Mouse (Mus musculus) CD4-positive helper T cell, adult 2 months (primary cell): ENCODE data around the gene Sf3b4.
A peak's percentile ranks its signal among the peaks of the same experiment; 100 is the strongest.

ENCODE experiments used
- DNase-seq: peaks from one replicate; pipeline ENCODE4 v3.0.0-alpha.2; 2012; ENCODE audit warnings: low read depth, missing footprints, low spot score

The Sf3b4 gene

DNA sequence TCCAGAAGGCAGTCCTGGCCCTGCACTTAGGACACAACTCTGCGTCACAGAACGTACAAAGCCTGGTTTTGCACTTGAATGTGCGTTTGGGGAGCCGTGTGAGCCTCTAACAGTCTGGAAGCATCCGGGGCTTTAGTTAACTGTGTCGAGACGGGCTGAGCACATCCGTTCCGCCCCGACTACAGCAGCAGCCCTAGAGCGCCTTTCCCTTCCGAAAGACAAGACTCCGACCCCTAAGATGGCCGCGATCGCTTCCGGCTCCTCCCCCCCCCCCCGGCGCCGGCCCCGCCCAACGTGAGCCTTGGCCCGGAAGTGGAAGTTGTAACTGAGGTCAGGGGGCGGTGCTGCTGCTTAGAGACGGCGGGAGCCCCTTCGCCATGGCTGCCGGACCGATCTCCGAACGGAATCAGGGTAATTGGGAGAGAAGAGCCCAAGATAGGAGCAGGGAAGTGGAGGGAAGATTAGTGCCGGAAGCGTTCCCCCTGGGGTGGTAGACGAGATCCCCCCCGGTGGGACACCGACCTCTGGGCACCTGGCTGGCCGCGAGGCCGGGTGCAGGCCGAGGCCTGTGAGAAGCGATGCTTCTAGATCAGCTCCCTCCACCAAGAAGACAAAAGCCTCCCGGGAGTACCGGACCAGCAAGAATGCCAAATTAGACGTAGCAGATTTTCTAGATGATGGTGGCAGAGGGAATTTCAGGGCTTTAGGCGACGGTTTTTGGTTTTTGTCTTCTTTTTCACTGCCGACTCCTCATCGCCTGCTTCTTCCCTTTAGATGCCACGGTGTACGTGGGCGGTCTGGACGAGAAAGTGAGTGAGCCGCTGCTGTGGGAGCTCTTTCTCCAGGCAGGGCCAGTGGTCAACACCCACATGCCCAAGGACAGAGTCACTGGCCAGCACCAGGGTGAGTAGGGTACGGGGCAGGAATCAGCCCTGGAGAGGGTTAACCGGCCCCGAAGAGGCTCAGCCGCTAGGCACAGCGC is at the start of gene Sf3b4:
Gene Sf3b4 (plus strand): TSS at position 136 of the 982 bp plus-strand sequence.
- DNase-seq = peak; percentile 97

DNA sequence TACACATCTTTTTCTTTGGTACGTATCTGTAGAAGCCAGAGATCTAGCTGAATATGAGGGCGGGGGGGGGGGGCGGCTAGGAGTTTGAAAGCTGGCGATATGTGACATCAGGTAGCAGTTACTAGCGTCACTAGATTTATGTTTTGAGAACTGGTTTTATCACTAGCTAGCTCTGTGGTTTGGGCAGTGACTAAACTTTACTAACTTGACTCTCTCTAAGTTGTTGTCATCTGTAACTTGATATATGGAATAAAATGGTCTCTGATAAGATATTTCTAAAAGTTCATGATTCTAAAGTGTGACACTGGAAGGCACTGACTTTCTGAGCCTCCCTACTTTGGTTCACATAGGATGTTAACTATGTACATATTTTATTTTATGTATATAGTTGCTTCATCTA is 47.9 kb upstream of the Sf3b4 start:
- DNase-seq = no peak

DNA sequence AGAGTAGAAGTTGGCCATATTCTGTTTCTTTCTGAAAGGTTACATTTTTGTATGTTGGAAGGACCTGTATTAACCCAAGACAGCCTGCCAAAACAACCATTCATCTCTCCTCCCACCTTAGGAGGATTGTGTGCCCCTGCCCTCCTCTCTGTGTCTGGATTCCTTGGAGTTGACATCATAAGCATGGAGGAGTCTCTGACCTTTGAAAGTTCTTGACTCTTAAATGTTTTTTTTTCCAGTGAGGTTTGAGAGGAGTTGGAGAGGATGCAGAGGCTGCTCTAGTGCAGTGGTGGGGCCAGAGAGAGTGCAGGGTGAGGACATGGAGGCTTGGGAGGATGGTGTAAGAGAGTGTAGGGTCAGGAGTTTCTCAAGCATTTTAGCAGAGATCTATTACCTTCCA is 44.0 kb upstream of the Sf3b4 start:
- DNase-seq = no peak

DNA sequence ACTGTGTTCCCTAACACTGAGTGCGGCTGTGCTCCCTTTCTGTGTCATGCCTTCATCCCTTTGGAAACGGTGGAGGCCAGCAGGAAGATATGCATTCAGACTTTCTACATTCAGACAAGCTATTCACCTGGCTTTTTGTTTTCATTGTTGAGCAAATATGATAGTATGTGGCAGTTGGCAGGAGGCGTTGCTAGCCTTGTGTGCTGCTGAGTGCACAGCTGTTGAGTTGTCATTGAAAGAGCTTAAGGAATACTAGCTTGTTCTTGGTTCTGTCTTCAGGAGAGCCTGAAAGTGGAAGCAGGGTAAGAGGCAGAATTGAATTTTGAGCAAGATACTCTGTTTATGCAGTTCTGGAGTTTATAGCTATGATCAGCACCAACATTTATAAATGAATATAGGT is 39.7 kb upstream of the Sf3b4 start:
- DNase-seq = no peak

DNA sequence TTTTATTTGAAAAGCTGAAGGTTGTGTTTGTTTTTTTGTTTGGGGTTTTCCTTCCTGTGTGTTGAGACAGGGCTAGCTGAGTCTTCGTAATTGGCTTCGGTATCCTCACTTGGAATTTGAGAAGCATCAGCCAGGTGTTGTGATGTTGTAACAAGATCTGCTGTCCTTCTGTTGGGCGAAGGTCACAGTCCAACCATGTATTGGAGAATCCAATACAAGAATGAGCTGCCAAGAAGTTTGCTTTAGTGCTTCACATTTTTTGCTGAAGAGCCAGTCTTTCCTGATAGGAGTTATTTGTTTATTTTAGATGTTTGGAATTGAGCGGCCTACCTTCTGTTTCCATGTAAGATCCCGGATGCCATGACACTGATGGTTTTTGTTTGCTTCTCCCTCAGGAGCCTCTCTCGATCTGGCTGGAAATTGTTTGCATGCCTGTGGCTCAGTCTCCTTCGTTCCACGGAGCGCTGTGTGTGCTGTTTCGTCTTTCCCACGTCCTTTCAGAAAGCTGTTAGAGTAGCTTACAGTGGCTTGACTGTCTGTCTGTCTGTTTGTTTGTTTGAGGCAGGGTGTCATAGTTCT is 38.7 kb upstream of the Sf3b4 start:
- no peak for DNase-seq

DNA sequence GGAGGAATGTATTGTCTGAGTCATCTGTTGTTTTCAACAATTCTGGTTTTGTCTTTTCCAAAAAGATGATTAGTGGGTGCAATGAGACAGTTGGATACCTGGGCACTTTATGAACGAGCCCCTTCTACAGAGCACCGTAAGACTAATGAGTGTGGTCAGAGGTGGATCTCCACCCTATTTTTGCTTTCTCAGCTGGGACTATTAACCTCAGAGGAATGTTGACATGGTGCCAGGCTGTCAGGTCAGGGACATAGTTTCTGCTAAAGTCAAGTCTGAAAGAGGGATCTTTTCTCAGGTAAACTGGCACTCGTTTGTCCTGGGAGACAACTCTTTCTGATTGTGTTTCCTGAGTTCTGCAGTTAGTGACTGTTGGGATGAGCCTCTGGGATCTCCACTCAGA is 37.1 kb upstream of the Sf3b4 start:
- no peak for DNase-seq

DNA sequence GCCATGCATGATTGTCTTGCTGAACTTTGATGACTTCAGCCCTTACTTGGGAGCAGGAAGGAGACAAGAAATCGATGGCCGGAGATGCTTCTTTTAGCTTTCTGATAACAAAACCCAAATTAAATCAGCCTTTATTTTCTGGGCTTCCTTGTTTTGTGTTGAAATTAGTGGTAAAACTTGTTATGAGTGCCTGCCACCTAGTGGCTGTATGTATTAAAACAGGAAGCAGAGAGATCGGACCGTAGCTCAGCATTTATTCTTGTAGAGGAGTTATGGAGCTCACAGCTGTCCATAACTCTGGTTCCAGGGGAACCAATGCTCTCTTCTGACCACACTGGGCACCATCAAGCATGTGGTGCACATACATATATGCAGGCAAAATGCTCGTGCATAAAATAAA is 24.2 kb upstream of the Sf3b4 start:
- DNase-seq = peak; percentile 77

DNA sequence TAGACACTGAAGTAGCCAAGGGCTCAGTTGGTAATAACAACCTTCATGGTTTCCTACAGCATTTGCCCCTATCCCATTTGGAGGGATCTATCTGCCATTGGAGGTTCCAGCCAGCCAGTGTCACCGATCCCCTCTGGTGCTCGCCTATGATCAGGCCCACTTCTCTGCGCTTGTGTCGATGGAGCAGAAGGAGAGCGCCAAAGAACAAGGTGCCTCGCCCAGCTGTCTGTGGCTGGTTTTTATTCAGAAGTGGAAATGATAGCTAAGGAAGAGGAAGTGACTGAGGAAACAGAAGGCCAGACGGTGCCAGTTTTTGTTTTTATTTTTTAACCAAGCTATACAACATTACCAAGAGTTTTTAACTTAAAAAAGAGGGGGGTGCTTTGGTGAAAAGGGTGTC is 20.3 kb upstream of the Sf3b4 start:
- DNase-seq = no peak

DNA sequence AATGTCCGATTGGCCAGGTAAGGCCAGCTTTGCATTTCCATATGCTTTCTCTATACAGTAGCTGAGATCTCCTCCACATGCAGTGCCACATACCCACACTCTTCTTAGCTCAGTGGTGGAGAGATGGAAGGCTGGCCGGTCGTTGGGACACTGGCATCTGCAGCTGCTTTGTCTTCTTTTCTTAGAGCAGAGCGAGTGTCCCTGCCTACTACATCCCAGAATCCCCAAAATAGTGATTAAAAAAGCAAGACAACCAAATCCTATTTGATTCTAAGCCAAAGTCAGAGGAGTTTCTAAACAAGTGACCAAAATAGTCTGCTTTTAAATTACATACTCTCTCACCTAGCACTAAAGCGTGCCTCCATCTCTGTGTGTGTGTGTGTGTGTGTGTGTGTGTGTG is 19.5 kb upstream of the Sf3b4 start:
- no peak for DNase-seq

DNA sequence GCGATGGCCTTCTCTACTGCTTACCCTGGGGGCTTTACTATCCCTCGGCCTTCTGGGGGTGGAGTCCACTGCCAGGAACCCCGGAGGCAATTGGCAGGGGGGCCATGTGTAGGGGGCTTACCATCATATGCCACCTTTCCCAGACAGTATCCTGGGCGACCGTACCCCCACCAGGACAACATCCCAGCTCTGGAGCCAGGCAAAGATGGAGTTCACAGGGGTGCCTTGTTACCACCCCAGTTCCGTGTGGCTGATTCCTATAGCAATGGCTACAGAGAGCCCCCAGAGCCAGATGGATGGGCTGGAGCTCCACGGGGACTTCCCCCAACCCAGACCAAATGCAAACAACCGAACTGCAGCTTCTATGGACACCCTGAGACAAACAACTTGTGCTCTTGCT is 16.6 kb upstream of the Sf3b4 start:
- no peak for DNase-seq

DNA sequence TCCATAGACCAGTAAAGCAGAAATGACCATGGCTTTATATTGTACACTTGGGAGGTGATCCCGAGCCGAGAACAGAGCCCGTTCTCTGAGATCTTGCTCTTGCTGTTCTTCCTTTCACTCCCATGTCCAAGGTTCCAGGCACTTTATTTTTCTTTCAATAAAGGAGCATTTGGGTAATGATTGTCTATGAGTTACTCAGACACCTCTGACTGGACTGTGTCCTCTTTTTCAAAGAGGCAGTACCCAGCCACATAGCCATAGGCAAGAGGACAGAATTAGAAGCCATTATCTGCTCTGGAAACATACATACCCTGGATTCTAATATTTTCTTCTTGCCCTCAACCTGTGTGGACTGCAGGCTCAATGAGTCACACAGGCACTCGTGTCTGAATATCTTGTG is 12.3 kb upstream of the Sf3b4 start:
- no peak for DNase-seq

DNA sequence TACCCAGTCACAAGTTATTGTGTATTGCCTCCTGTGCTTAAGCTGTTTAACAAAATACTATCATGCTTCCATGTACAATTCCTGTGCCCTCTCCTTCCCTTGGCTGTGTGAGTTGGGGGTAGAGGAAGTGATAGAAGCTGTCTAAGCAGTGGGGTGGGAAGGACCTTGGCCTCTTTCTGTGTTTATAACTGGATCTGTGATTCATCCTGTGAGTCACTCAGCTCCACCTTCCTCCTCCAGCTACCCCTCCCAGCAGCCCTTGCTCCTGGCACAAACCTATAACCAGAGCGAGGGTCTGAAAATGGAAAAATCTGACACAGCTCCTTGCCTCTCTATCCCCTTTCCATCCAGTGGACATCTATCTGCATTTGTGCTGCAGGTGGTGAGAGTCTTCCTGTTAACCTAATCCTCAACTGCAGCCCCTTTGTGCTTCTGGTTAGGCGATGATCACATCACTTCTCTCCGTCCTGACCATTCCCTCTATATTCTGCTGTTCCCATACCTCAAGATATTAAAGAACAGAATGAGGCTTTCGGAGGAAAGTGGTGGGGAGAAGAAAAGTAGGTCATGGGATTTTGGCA is 11.8 kb upstream of the Sf3b4 start:
- DNase-seq = no peak

DNA sequence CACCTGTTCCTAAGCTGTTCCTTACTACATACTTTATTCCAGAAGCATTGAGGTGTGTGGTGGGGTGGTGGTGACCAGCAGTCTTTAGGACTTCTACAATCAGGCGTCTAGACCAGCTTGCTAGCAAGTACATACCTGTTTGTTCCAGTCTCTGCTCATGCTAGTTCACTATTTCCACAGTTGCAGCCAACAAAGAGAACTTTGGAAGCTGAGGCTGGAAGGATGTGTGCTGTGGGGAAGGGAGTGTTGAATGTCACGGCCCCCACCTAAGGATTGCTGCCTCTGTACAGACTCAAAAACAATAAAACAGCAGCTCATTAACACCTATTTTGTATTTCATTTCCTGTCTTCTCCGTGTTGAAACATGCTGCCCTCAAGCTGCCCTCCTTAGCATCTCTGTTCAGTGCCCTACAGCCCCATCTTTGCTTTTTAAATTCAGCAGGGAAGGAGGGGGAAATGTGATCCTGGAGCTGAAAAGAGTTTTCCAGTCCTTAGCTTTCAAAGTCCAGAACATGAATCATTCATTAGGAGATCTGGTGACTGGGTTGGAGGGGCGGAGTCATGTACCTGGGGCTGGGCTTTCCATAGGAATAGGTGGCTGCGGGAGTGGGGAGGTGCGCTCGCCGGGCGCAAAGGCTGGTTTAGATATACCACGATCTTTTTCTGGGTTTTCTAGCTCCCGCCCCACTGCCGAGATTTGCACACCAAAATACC is 11.2 kb upstream of the Sf3b4 start:
- DNase-seq = peak; percentile 29

DNA sequence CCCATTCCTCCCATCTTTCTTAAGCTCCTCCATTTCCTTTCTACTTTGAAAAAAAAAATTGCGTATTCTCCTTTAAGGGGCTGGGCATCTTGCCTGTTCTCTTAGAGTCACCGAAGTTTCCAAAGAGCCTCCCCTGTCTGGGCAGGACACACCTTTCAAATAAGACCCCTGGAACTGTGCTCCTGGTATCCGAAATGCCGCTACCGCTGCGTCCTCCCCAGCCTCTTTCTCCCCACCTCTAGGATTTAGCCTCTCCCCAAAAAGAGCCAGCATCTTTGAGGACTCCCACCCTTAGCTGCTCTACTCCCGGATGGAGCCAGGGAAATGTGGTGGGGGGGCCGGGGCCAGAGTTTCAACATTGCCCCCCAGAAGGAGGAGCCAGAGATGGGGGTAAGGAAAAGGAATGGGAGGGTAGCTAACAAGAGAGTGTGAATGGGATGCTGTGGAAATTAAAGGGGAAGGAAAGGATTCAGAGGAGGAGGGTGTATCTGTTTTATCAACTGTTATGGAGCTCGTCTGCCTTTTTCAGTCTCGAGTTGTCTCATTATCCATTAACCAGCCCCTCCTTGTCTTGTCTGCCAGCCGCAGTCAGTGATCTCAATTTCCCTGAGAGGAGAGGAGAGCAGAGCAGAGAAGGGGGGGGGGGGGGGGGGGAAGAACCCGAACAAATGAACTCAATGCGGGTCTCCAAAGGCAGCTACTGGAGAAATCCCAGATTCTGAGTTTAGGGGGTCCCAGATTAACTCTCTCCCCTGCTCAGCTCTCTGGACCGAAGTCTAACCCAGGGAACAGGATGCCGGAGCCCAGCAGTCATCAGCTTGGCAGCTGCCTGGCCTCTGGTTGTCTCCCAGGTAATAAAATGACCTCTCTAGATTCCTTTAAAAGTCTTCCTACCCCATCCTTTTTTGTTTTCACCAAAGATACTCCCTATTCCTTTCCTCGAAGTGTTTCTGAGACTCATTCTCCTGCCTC is 10.0 kb upstream of the Sf3b4 start, which contains the start of gene Mtmr11:
Gene Mtmr11 (plus strand): TSS at position 136 of the 972 bp plus-strand sequence.
- DNase-seq = no peak

DNA sequence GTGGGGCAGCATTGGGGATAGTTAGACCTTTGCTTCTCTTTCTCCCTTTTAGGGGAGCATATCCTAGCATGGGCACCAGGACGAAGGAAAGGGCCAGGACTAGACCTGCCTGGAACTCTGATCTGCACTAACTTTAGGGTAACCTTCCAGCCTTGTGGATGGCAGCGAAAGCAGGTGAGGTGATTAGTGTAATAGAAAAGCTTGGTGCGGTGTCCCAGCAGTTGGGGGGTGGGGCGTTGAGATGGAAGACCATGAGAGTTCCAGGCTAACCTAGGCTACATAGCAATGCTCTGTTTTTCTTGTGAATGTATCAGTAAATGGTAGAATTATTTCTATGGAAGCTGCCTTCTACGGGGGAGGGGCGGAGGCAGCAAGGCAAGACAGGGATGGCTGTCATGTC is 9.1 kb upstream of the Sf3b4 start:
- no peak for DNase-seq

DNA sequence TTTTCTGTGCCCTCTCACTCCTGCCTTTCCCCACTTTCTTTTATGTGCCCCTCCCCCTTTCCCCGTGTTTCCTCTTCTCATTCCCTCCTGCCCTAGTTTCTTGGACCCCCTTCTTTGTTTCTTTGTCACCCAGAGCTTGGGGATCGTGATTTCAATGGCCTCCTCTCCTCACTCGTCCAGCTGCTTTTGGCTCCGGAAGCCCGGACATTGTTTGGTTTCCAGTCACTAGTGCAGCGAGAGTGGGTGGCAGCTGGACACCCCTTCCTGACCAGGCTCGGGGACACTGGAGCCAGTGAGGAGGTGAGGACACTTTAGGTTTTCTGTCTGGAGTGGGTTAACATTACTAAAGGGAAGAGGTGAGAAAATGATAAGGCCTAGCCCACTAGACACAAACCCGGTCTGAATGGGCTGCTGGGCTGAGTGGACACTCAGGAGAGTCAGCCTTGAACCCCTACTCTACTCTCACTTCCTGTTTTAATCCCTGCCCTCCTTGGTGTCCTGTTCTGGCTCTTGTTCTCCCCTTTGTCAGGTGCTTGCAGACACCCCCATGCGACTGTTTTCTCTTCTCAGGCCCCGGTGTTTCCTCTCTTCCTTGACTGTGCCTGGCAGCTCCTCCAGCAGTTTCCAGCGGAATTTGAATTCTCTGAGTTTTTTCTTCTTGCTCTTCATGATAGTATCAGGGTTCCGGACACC is 3.5 kb upstream of the Sf3b4 start:
- no peak for DNase-seq

DNA sequence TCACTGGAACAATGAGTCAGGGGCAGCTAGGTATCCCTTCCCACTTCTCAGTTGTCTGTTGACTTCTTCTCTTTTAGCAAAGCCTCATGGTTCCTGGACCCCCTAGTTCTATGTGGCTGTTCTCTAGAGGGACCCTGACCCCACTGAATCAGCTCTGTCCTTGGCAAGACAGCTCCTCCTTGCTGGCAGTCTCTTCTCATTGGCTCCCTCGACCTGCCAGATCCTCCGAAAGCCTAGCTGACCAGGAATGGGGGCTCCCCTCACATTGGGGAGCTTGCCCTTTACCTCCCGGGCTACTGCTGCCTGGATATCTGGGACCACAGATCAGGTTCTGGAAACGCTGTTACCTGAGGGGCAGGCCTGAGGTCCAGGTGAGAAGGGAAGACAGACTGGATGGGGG is 1.9 kb upstream of the Sf3b4 start:
- DNase-seq = no peak

DNA sequence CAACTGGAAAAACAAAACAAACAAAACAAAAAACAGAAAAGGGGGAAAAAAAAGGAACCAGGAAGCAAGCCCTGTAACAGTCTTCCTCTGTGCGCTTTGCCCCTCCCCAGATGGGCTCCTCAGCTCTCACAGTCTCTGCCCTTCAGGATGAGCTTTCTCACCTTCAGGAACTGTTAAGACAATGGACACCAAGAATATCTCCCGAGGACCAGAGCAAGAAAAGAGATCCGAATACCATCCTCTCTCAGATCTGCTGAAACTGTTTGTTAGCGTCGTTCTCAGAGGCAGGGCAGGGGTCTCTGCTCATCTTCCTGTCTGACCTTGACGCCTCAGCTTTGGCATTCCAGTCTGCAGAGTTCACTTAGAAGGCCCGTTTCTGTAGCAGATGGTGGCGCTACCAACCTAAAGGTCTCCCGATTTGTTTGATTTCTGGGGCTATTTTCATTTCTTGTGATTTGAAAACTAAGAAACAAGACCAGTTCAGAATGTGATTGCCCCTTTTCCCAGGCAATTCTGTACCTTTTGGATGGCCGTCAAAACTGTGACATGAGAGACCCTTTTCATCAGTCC is 1.1 kb upstream of the Sf3b4 start:
- DNase-seq = no peak

DNA sequence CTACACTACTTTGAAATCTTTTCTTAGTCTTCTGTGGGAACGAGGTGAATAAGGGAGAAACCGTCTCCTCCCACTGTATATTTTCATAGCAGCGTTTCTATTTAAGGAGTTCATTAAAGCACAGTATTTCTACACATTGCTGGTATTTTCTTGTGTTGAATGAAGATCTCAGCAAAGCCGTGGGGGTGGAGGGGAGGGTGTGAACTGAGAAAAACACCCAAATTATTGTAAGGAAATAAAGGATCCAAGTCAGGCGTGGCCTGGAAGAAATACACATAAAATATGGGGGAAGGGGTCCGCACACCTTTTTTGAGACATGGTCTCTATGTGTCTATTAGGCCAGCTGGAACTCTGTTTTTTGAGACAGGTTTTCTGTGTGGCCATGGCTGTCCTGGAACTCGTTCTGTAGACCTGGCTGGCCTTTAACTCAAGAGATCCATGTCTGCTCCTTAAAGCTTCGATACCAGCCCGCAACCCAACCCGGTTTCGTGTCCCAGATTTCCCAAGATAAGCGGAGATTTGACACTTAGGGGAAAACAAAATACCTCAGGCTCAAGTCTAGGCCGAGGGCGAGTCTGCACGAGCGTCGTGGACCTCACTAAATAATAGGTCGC is 442 bp upstream of the Sf3b4 start:
- DNase-seq = no peak
